Mouse (Mus musculus) v-Abl transformed pro-B cells (cell line): ENCODE measurements around the gene Cd83.

Source experiments
- in situ Hi-C, 2 experiments: fragments of 400-800 bp; cut with MboI; formaldehyde crosslinking; loops; one replicate each; pipeline ENCODE4 v1.15.1; 2025; ENCODE audit not compliant: unreplicated experiment in 2 of 2

Gene Cd83

GRCm38 (mm10) chr13:43805159-43805758 is 20.7 kb downstream of the Cd83 start:
- in situ Hi-C loops = no loop called here

- in situ Hi-C loops = no loop called here
These were observed 22.0 kb downstream of the Cd83 start for GRCm38 (mm10) chr13:43806371-43807271.

- in situ Hi-C loops = no loop called here
These were observed 22.7 kb downstream of the Cd83 start for GRCm38 (mm10) chr13:43807272-43807675.

GRCm38 (mm10) chr13:43810621-43811020 is 26.0 kb downstream of the Cd83 start:
- in situ Hi-C loops = no loop called here

DNA sequence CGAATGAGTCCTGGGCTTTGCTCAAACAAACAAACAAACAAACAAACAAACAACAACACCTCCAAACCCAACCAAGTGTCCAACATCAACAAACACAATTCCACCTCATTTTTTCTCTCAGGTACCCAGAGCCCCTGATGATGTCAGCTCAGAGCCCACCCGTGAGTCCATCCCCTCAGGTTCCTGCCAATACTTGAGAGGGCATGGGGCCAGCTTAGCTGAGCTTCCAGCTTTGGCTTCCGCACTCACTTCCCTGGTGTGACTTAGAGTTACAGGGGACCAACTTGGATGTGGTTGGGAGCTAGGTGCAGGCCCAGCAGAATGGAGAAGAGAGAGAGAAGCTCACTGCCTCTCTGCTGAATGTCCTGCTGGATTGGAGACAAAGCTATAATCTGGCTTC is 27.3 kb downstream of the Cd83 start:
- in situ Hi-C loops = no loop called here

GRCm38 (mm10) chr13:43813431-43813830 is 28.9 kb downstream of the Cd83 start:
- in situ Hi-C loops = no loop called here

- in situ Hi-C loops = no loop called here
These were observed 32.9 kb downstream of the Cd83 start for GRCm38 (mm10) chr13:43817461-43817860.

GRCm38 (mm10) chr13:43818307-43819019 is 33.9 kb downstream of the Cd83 start:
- in situ Hi-C loops = no loop called here

DNA sequence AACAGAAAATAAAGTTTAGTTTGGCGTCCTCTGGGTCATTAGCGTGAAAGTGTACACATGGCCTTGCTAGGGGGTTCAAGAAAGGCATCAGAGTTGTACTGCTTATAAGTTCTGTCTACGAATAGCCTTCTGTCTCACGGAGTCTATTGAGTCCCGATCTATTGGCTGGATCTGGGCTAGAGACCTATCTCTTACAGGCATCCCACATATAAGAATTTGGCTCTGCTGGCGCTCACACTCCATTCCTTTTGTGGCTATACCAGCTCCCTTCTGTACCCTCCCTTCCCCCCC is 34.4 kb downstream of the Cd83 start:
- in situ Hi-C loops = no loop called here

- in situ Hi-C loops = no loop called here
These were observed 35.5 kb downstream of the Cd83 start for GRCm38 (mm10) chr13:43820071-43820470.

DNA sequence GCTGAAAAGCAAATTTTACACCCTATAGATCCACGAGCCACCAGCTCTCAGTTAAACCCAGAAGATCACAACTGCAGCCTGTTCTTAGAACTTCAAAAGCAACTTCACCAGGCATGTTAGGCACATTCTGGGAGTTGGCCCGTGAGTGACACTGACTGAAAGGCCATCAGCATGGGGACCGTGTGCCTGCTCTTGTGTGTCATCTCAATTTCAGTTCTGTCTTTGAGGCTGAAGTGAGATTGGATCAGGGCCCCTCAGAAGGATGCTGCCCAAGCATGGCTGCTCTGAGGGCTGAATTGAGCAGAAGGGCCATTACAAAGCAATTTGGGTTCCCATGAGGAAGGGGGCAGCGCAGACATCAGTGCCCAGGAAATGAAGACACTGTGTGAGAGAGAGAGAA is 37.7 kb downstream of the Cd83 start:
- in situ Hi-C loops = no loop called here

GRCm38 (mm10) chr13:43828648-43829047 is 44.1 kb downstream of the Cd83 start:
- in situ Hi-C loops = no loop called here

DNA sequence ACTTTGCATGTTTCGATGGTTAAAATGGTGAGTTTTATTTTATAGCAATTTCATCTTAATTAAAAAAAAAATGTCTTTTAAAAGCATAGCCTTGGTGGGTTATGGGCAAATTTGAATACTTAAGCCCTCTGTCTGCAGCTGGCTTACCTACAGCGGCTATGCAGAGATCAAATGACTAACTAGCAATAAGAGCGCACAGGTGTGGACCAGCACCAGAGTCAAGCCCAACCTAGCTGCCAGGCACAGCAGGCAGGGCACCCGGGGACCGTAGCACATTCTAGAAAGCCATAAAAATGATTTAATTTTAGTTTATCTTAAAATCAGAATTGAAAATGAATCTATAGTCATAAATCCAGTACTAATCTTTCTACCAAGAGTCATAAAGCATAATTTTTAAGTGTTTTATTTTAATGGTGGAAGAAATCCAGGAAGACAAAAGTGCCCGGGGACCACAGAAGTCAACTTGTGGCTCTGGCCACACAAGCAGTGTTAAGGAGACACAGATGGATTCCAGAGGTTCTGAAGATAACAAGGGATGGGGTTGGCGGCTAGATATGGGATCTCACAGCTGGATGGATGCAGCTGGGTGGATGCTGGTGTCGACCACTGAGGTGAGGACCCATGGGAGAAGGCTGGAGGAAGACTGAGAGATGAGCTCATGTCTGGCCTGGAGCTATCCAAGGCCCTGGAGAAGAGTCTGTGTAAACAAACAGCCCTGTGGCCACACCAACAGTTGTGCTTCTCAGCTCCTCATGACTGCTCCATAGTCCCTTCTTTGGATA is 46.5 kb downstream of the Cd83 start:
- in situ Hi-C loops = no loop called here

GRCm38 (mm10) chr13:43832731-43833130 is 48.2 kb downstream of the Cd83 start:
- in situ Hi-C loops = no loop called here

GRCm38 (mm10) chr13:43836376-43836775 is 51.8 kb downstream of the Cd83 start:
- in situ Hi-C loops = no loop called here

GRCm38 (mm10) chr13:43837812-43838211 is 53.2 kb downstream of the Cd83 start:
- in situ Hi-C loops = no loop called here

- in situ Hi-C loops = no loop called here
These were observed 60.6 kb downstream of the Cd83 start for GRCm38 (mm10) chr13:43845151-43845550.

DNA sequence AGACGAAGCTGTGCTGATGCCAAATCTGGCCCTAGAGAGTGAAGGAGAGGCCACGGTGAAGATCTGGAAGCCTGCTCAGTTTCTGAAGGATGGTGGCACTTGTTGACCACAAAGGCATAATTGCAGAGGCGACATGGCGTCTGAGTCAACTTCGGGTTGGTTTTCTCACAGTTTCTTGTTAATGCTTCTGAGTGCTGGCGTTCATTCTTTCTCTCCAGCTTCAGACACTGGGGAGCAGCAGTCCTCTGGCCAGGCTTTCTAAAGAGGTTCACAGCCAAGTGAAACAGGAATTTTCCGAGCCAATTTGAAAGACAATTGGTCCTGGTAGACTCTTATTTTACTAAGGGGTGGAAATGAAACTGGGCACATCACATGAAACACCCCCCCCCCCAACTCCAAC is 62.6 kb downstream of the Cd83 start:
- in situ Hi-C loops = no loop called here

DNA sequence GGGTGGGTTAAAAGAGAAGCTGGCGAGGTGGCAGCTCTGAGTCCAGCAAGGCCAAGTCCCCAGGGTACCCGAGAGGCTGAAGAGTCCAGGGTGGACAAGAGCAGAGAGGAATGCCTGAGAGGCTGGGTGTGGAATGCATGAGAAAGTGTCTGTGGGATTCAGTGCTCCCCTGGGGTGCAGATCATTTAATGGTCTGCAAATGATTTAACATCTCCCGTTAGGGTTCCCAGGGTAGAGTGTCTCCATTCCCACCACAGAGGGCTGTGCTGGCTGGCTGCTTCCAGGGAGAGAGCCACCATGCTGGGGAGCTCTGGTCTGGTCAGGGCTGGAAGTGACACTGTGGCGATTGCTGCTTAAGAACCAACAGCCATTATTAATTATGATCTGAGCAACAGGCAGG is 65.2 kb downstream of the Cd83 start:
- in situ Hi-C loops = loop anchor here in 1 of 2 experiments (25.0 kb wide), 3 partner anchors 887 to 1137 kb away; partner anchors contain the start of gene Jarid2

DNA sequence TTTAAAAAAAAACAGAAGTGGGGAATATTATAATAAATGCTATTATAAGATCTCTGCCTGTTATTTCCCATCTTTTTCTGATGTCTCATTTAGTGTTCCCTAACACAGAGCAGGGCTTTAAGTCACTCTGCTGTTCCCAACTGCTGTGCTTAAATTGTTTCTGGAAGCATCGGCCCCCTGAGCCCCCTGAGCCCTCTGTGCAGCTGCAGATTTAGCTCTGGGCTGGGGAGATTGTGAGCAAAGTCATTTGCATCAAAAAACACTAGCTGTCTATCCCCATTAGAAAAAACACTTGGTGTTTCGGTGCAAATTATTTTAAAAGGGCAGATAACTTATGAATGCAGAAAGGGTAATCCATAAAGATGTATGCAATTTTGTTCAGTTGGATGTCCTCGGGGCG is 66.5 kb downstream of the Cd83 start:
- in situ Hi-C loops = loop anchor here in 1 of 2 experiments (25.0 kb wide), 3 partner anchors 886 to 1136 kb away; partner anchors contain the start of gene Jarid2
